Mouse (Mus musculus): Measurements from ENCODE around the gene Ankrd2. TPM values are rescaled to one million over a fixed set of nuclear protein-coding genes. Genes with fewer than 3 reads are reported as not detected.
A peak's percentile ranks its signal among the peaks of the same experiment; 100 is the strongest.

The Ankrd2 gene
- total RNA-seq, 2 experiments from 2014 or later, result 2.2 to 5.9 TPM

- no peak for DNase-seq
Observed at GRCm38 (mm10) chr19:42016251-42016650, 19.5 kb upstream of the Ankrd2 start.

- DNase-seq, result peak; percentile 35
Observed at GRCm38 (mm10) chr19:42016840-42017239, 19.0 kb upstream of the Ankrd2 start.

GRCm38 (mm10) chr19:42017399-42018247, 18.2 kb upstream of the Ankrd2 start:
- peak; percentile 80 for DNase-seq

- no peak for DNase-seq
Observed at GRCm38 (mm10) chr19:42019011-42019522, 16.7 kb upstream of the Ankrd2 start.

- peak; percentile 61 for DNase-seq
Observed at GRCm38 (mm10) chr19:42021681-42022541, 13.9 kb upstream of the Ankrd2 start.

GRCm38 (mm10) chr19:42022542-42022848, 13.3 kb upstream of the Ankrd2 start:
- DNase-seq, result no peak

GRCm38 (mm10) chr19:42026158-42026557, 9.6 kb upstream of the Ankrd2 start:
- DNase-seq, result peak; percentile 89

- no peak for DNase-seq
Observed at GRCm38 (mm10) chr19:42031112-42031511, 4.7 kb upstream of the Ankrd2 start.

- no peak for DNase-seq
Observed at GRCm38 (mm10) chr19:42033611-42034010, 2.2 kb upstream of the Ankrd2 start.

GRCm38 (mm10) chr19:42034146-42034775, 1.5 kb upstream of the Ankrd2 start:
- no peak for DNase-seq

GRCm38 (mm10) chr19:42034881-42035455, 832 bp upstream of the Ankrd2 start:
- no peak for DNase-seq

GRCm38 (mm10) chr19:42036357-42036756, 557 bp downstream of the Ankrd2 start:
- DNase-seq, result no peak

GRCm38 (mm10) chr19:42037167-42037702, 1.4 kb downstream of the Ankrd2 start:
- no peak for DNase-seq

- no peak for DNase-seq
Observed at GRCm38 (mm10) chr19:42038310-42038709, 2.5 kb downstream of the Ankrd2 start.

GRCm38 (mm10) chr19:42043988-42044387, 8.2 kb downstream of the Ankrd2 start:
- DNase-seq, result no peak

GRCm38 (mm10) chr19:42045269-42046102, 9.7 kb downstream of the Ankrd2 start, which contains the start of gene Hoga1:
Hoga1 (plus strand) TSS chr19:42045610.
- peak; percentile 84 for DNase-seq

GRCm38 (mm10) chr19:42050251-42050650, 14.5 kb downstream of the Ankrd2 start:
- DNase-seq, result no peak

- no peak for DNase-seq
Observed at GRCm38 (mm10) chr19:42051351-42051750, 15.6 kb downstream of the Ankrd2 start.

GRCm38 (mm10) chr19:42051948-42052347, 16.1 kb downstream of the Ankrd2 start, which contains the start of gene 4933411K16Rik:
4933411K16Rik (plus strand) TSS chr19:42052248.
- no peak for DNase-seq

GRCm38 (mm10) chr19:42054255-42054654, 18.5 kb downstream of the Ankrd2 start:
- peak; percentile 48 for DNase-seq

GRCm38 (mm10) chr19:42055881-42056280, 20.1 kb downstream of the Ankrd2 start:
- peak; percentile 73 for DNase-seq

Data from adrenal gland, postnatal 10 days (tissue).